Mouse (Mus musculus) mesoderm, embryonic 11.5 days (tissue): ENCODE results near the gene Rit1.
"Not testable (repeated sequence)": the region's sequence is repeated elsewhere in the genome, so short reads cannot be mapped to it uniquely, and the experiment has no call there.

Experiments
- DNase-seq: peaks from one replicate; pipeline ENCODE4 v3.0.0-alpha.2; 2012; ENCODE audit warnings: low read depth, low spot score

Rit1 gene

DNA sequence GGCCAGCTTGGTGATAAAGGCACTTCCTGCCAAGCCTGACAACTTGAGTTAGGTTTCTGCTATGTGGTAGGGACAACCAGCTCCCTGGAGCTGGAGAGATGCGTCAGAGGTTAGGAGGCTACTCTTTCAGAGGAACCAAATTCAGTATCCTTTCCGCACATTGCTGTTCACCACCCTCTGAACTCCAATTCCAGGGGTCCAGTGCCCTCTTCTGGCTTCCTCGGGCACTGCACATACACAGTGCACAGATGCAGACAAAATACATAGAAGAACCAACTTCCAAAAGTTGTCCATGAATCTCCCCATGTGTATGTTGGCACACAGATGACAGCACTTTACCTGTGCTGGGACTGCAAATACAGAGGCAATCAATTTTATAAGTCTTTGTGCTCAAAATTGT, 22.0 kb downstream of the Rit1 start:
- peak; percentile 41 for DNase-seq

GRCm38 (mm10) chr3:88740147-88740546, 23.5 kb downstream of the Rit1 start:
- no peak for DNase-seq

GRCm38 (mm10) chr3:88745534-88745933, 28.9 kb downstream of the Rit1 start:
- DNase-seq: no peak

GRCm38 (mm10) chr3:88746139-88746870, 29.7 kb downstream of the Rit1 start:
- DNase-seq: no peak

- DNase-seq: no peak
Observed at GRCm38 (mm10) chr3:88746871-88747231, 30.2 kb downstream of the Rit1 start.

GRCm38 (mm10) chr3:88754283-88754682, 37.6 kb downstream of the Rit1 start:
- DNase-seq: peak; percentile 29

DNA sequence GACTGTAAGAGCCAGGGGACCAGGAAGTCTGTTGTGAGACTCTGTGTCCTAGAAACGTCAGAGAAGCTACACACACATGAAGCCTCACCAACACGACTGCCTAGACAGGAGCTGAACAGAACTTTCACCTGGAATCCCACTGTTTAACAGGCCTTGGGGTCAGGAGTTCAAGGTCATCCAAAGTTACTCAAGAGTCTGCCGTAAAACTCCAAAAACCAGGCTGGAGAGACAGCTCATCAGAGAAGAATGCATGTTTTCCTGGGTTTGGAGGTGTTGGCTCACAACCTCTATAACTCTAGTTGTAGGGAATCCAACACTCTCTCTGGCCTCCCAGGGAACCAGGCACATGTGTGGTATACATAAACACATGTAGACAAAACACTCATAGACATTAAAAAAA, 38.9 kb downstream of the Rit1 start:
- DNase-seq: no peak

DNA sequence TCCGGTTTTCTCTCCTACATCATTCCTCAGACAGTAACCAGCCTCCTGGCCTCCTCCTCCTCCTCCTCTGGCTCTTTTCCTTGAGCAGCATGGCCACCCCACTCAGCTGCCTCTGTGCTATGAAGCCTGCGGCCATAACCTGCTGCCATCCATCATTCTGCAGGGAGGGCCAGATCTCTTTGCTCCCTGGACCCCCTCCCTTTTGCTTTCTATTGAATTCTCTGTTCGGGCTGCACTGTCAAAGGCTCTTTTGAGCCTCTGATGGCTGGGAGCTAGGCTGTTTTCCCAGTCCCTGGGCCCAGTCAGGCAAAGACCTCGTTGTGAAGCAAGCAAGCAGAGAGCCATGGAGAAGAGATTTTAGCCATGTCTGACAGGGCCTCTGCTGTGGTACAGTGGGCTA, 39.6 kb downstream of the Rit1 start:
- DNase-seq: peak; percentile 61

- DNase-seq: peak; percentile 52
Observed at GRCm38 (mm10) chr3:88758045-88758500, 41.4 kb downstream of the Rit1 start.

DNA sequence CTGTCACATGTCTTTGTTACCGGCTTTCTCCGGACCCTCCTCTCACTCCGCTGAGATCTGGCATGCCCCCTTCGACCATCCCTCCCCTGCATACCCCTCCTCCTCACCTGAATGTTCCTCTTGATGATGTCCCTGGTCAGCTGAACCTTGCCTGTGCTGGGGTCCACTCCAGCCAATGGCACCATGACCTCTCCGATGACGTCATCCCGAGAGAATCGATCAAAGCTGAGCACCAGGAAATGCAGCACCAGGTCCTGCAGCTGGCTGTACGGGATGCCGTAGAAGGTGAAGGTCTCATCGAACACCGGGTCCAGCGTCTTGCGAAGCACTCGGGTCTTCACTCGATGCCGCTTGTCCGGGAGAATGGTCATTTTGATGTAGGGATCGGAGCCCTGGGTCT, 45.0 kb downstream of the Rit1 start:
- no peak for DNase-seq

DNA sequence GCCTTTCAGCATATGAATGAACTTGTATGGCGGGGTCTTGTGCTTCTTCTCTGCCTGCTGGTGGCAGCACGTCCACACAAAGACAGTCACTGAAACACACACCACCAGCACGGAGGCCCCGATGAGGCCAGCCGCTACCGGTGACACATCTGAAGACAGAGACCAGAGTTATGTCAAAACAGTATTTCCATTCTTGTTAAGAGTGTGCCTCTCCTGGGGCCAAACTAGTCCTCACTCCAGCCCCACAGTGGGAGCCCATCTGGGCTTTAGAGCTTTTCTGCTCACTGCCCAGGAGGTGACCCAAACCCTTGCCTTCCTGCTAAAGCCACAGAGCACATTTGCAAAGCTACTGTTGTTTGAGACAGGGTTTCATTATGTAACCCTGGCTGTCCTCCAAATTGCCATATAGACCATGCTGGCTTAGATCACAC, 45.8 kb downstream of the Rit1 start:
- DNase-seq: no peak

- DNase-seq: peak; percentile 62
Observed at GRCm38 (mm10) chr3:88771189-88771940, 54.7 kb downstream of the Rit1 start.

DNA sequence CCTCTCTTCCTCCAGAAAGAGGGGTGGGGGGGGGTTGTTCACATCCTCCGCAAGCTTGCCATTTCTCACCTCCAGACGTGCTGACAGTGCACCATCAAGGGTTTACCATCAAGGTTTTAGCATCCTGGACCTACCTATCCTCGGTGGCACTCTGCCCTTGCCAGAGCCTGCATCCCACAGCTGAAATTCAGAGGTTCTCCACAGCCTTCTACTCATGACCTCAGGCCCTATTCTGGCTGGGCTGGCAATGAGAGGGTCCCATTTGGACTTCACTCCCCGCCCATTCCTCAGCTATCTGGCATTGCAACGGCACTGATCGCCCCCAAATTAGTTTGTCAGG, 55.3 kb downstream of the Rit1 start:
- not testable (repeated sequence) for DNase-seq

- peak; percentile 82 for DNase-seq
Observed at GRCm38 (mm10) chr3:88772399-88772798, 55.8 kb downstream of the Rit1 start.

- not testable (repeated sequence) for DNase-seq
Observed at GRCm38 (mm10) chr3:88773163-88773562, 56.5 kb downstream of the Rit1 start.

GRCm38 (mm10) chr3:88774939-88775841, 58.6 kb downstream of the Rit1 start, which contains the start of gene Syt11:
TSS of gene Syt11 (minus strand) at chr3:88775164.
- peak; percentile 22 for DNase-seq
